Mouse (Mus musculus) spleen, postnatal 36 days (tissue): ENCODE data around the gene Cmtr1.
"Not testable (repeated sequence)": the region's sequence is repeated elsewhere in the genome, so short reads cannot be mapped to it uniquely, and the experiment has no call there.

ENCODE experiments used
- DNase-seq, 2 experiments: peaks; one replicate each; pipeline ENCODE4 v3.0.0; 2022; ENCODE audit warnings: low spot score in 2 of 2, mixed read lengths in 1 of 2

Gene Cmtr1

GRCm38 (mm10) chr17:29660076-29660761 lies at the start of gene Cmtr1:
Cmtr1 (plus strand) TSS chr17:29660595.
- peak; percentile 97 for DNase-seq

DNA sequence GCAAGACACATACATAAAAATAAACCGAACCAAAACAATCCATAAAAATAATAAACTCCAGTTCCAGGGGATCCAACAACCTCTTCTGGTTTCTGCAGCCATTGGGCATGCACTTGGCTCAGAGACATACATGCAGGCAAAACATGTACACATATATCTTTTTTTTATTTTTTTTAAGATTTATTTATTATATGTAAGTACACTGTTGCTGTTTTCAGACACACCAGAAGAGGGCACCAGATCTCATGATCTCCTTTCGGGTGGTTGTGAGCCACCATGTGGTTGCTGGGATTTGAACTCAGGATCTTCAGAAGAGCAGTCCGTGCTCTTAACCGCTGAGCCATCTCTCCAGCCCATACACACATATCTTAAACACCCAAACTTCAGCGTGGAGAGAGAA lies 46.9 kb upstream of the Cmtr1 start:
- DNase-seq, result not testable (repeated sequence)

DNA sequence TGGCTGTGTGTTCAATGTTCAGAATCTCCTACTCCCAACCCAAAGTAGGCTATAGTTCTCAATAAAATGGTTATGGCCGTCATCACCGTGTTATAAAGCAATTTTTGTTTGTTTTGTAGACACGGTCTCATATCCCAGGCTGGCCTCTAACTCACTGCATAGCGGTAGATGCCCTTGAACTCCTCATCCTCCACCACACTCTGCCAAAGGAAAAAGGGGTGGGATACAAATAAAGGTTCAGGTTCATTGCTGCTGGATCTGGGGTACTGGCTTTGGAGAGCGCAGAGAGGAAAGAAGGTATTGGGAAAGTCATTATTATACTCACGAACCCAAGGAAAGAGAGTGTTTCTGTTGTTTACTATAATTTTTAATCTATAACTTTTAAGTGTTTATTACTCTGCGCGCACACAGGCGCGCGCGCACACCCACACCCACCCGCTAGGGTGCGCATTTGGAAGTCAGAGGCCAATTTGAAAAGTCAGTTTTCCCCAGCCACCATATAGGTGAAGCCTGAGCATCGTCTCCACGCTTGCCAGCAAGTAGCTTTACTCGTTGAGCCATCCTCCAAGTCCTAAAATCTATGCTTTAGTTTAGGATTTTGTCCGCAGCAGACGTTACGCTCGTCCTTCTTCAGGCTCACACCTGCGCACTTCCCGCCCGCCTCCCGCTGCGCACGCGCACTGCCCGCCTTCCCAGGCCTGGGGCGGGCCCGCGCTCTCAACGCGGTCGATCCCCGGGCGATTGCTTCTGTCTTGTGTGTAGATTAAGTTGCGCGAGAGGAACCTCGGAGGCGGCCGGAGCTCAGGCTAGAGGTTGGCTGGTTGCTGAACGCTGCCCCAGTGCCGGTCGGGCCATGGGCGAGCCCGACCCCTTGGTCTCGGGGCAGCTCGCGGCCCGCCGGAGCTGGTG lies 46.0 kb upstream of the Cmtr1 start, which contains the start of the genes Rnf8 and Gm28043:
Rnf8 (plus strand) TSS at position 676 of the 909 bp plus-strand sequence.
Gm28043 (plus strand) TSS at position 762 of the 909 bp plus-strand sequence.
- peak; percentile 94 to 95 for DNase-seq

DNA sequence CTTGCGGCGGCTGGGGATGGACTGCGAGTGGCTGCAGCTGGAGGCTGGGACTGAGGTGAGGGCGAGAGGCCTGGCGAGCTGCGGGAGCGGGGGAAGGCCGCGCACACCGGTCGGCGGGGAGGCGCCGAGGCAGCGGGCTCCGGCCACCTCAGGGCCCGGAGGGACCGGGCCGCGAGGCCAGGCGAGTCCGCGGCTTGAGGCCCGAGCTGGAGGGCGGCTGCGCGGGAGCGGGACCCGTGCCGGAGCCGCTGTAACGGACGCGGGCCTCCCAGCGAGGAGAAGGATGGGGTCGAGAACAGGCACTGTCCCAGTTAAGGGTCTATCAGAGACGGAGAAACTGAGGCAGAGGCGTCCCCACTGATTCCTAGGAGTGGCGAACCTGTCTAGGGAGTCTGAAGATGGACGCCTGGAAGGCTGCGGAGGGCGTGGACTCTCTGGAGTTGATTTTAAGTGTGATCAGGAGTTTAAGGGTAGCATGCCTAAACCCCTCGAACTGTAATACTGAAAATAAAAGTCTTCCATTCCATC lies 45.3 kb upstream of the Cmtr1 start:
- no peak for DNase-seq

GRCm38 (mm10) chr17:29615616-29616015 lies 44.8 kb upstream of the Cmtr1 start:
- no peak for DNase-seq

GRCm38 (mm10) chr17:29619231-29619630 lies 41.2 kb upstream of the Cmtr1 start:
- no peak for DNase-seq

DNA sequence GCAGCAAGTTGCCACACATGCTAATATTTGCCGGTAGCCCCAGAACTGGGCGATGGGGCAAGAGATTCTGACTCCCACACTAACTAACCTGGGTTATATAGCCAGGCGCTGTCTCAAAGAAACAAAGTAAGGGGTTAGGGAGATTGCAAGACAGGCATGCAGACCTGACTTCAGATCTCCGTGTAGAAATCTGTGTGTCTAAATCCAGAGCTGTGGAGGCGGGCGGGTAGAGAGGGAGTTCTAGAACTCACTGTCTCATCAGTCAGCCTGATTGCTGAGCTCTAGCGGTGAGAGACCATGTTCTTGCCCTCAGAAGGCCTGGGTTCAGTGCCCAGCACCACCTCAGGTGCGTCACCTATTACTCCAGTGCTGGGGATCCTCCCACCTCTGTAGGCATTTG lies 36.9 kb upstream of the Cmtr1 start:
- DNase-seq, result no peak

DNA sequence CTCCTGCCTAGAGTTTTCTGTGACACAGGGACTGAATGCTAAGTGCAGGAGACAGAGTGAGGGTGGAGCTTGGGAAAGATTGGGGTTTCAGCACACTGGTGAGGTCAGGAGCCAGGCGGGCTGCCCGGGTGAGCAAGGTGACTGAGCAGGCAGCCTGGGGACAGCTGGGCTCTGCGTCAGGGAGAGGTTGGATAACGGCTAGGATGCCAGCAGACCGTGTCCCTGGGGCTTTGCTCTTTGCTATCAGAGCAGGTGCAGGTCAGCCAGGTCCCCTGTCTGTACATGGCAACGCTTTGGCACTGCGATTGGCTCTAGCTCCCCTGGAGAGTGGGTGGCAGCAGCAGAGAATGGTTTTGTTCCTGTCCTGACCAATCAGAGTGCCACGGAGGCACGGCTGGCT lies 33.1 kb upstream of the Cmtr1 start:
- DNase-seq, result peak; percentile 25 to 45

DNA sequence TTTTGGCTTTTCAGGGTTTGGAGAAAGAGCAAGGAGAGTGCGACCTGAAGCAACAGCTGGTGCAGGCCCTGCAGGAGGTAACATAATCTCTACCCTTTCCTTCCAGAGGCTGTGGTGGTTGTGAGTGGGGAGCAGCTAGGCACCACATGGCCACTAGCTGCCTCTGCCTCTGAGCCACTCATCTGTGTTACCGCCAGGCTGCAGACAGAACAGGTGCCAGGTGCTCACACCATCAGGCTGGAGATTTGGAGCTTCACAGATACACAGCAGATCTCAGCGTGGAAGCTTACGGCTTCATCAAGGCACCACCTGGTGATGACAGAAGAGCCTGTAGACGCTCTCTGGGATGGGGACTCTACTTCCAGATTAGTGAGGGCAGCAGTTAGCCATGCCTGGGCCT lies 31.4 kb upstream of the Cmtr1 start:
- DNase-seq, result no peak

- DNase-seq, result no peak
Observed at GRCm38 (mm10) chr17:29629620-29630019, 30.8 kb upstream of the Cmtr1 start.

DNA sequence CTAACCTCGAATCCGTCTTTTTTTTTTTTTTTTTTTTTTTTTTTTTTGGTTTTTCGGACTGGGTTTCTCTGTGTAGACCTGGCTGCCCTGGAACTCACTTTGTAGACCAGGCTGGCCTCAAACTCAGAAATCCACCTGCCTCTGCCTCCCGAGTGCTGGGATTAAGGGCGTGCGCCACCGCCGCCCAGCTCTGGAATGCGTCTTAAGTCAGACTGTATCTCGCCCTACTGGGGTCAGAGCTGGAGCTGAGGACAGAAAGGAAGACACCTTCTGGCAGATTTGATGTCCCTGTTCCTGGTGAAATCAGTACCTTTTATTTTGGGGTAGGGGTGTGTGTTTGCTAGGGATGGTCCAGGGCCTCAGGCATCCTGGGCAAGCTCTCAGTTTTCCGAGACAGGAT lies 28.1 kb upstream of the Cmtr1 start:
- no peak for DNase-seq

DNA sequence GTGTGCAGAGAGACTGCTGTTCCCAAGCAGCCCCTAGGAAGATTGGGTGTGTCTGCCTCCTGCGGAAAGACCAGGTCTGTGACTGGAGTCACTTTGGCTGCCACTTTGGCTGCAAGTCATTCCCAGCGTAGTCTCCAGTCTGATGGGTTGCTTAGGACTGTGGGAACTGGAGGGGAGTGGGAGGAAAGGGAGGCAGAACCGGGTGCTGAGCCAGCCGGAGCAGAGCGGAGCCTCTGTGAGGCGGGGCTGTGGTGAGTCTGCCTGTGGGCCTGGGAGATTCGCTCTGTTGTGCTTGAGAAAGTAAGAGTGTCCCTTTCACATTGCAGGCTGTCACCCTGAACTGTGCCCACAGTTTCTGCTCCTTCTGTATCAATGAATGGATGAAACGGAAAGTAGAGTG lies 24.9 kb upstream of the Cmtr1 start:
- DNase-seq, result no peak

- peak; percentile 22 to 26 for DNase-seq
Observed at GRCm38 (mm10) chr17:29636118-29636517, 24.3 kb upstream of the Cmtr1 start.

GRCm38 (mm10) chr17:29637377-29637776 lies 23.0 kb upstream of the Cmtr1 start:
- no peak for DNase-seq

DNA sequence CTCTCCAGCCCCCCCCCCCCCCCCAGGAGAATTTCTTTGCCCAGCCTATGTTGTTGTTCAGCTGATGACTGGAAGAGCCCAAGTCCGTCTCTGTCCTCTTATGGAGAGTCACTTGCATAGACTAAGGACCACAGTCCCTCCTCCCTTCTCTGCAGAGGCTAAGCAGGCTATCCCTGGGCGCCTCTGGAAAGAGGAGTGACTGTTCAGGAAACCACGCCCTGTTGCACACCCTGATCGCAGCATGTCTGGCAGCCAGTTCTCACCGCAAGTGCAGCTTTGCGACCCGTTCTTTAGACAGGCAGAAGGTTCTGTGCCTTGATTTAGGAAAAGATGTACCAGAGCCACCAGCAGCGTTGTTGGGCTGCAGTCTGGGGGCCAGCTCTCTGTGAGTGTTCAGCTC lies 22.5 kb upstream of the Cmtr1 start:
- peak; percentile 53 to 63 for DNase-seq

- DNase-seq, result no peak
Observed at GRCm38 (mm10) chr17:29640971-29641370, 19.4 kb upstream of the Cmtr1 start.

- no peak for DNase-seq
Observed at GRCm38 (mm10) chr17:29642219-29642618, 18.2 kb upstream of the Cmtr1 start.

DNA sequence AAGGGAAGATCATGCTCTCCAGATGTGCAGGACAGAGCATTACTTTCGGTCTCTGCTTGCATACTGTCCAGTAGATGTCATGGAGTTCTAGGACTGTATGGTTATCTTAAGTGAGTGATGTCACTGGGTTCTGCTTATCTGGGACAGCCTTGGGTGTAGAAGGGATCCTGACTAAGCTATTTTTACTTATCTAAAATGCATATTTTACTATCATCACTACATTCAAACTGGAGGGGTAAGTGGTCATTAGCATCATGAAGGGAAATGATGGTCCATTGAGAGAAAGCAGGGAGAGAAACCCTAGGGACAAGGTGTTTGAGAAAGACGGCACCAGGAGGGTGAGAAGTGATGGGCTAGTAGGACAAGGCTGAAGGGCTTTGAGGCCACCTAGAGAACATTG lies 2.1 kb upstream of the Cmtr1 start:
- peak; percentile 28 to 56 for DNase-seq

GRCm38 (mm10) chr17:29660762-29661391 lies 482 bp downstream of the Cmtr1 start:
- DNase-seq, result no peak

GRCm38 (mm10) chr17:29662145-29662544 lies 1.8 kb downstream of the Cmtr1 start:
- DNase-seq, result no peak

DNA sequence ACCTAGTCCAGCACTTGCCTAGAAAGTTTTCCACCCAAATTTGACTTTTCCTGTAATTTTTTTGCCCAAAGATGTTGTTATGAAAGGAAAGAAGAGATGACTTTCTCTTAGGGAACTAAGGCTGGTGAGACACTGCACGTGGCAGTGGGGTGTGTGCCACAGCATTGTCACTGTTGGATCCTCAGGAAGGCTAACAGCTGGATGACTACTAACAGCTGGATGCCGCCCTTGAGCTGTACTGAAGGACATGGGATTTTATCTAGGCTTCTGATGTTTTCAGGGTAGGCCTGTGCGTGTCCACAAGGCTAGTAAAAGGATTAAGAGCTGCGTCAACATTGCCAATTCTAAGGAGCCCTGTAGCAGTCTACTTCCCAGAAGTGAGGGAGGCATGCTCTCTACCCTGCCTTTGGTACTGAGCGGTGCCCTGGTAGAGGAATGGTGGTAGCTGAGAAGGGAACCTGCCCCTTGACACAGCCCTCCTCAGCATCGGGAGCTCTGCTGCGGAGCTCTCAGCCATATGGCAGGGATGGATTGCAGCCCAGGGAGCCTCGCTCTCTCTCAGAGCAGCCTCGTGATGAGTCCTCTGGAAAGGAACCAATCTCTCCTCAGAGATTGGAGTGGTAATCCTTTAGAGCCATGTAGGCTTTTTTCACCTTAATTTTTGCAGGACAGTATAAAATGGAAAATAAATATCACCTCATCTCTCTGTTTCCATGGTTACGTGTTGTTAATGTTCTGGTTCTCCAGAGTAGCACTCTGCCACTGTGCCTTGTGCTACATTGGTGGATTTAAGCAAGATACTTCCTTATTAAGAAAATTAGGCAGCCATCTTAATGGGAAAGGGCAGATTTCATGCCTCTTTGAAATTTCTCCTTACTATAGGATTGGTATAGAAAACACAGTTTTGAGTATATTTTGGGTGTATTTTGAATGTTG lies 7.9 kb downstream of the Cmtr1 start:
- no peak for DNase-seq
